Mouse (Mus musculus) heart, embryonic 14.5 days (tissue): ENCODE measurements around the gene Acot6. TPM values are rescaled to one million over a fixed set of nuclear protein-coding genes. Genes with fewer than 3 reads are reported as not detected.
A peak's percentile ranks its signal among the peaks of the same experiment; 100 is the strongest.
"Not testable (repeated sequence)": the region's sequence is repeated elsewhere in the genome, so short reads cannot be mapped to it uniquely, and the experiment has no call there.

Experiments
- ATAC-seq: fragments of 200-750 bp; cut with Nextera tagmentation; 2 replicates; pipeline ENCODE4 v1.8.0; 2017; ENCODE audit warnings: low read depth, moderate TSS enrichment; ENCODE audit not compliant: insufficient number of reproducible peaks, insufficient read depth, low FRiP score
- H3K27ac ChIP-seq, 2 experiments: fragments of 200-500 bp in 1 of 2; fragments of 300-500 bp in 1 of 2; sonication (generic) in 1 of 2; replicated peaks in 1 of 2; 2 replicates each; pipeline ENCODE4 v1.5.1; 2012 to 2014; ENCODE audit warnings: low read depth in 2 of 2, low read length in 2 of 2, control low read depth in 1 of 2, mild to moderate bottlenecking in 1 of 2, mixed read lengths in 1 of 2; ENCODE audit not compliant: control insufficient read depth in 1 of 2, insufficient read depth in 1 of 2
- H3K27me3 ChIP-seq: fragments of 300-500 bp; sonication (generic); 2 replicates; pipeline ENCODE4 v1.6.1; 2014; ENCODE audit warnings: mild to moderate bottlenecking, low read length, control low read depth; ENCODE audit not compliant: control insufficient read depth, insufficient read depth
- H3K36me3 ChIP-seq: fragments of 300-500 bp; sonication (generic); 2 replicates; pipeline ENCODE4 v1.6.1; 2014; ENCODE audit warnings: mild to moderate bottlenecking, control low read depth, low read length, mixed read lengths; ENCODE audit not compliant: control insufficient read depth, insufficient read depth
- H3K4me1 ChIP-seq, 2 experiments: fragments of 200-500 bp in 1 of 2; fragments of 300-500 bp in 1 of 2; sonication (generic) in 1 of 2; 2 replicates each; pipeline ENCODE4 v1.6.1; 2012 to 2014; ENCODE audit warnings: low read length in 2 of 2, control low read depth in 1 of 2, mixed read lengths in 1 of 2; ENCODE audit not compliant: control insufficient read depth in 2 of 2, insufficient read depth in 2 of 2
- H3K4me2 ChIP-seq: fragments of 300-500 bp; sonication (generic); 2 replicates; pipeline ENCODE4 v1.6.1; 2014; ENCODE audit warnings: mild to moderate bottlenecking, low read length
- H3K4me3 ChIP-seq, 2 experiments: fragments of 200-500 bp in 1 of 2; fragments of 300-500 bp in 1 of 2; sonication (generic) in 1 of 2; 2 replicates each; pipeline ENCODE4 v1.5.1; 2012 to 2014; ENCODE audit warnings: low read length in 2 of 2, mild to moderate bottlenecking in 2 of 2, control low read depth in 1 of 2, low read depth in 1 of 2, moderate library complexity in 1 of 2; ENCODE audit not compliant: control insufficient read depth in 1 of 2, insufficient read depth in 1 of 2
- H3K9ac ChIP-seq: fragments of 300-500 bp; sonication (generic); 2 replicates; pipeline ENCODE4 v1.6.1; 2014; ENCODE audit warnings: mild to moderate bottlenecking, low read length
- H3K9me3 ChIP-seq: fragments of 300-500 bp; sonication (generic); 2 replicates; pipeline ENCODE4 v1.6.1; 2016; ENCODE audit warnings: low read length, control low read depth; ENCODE audit not compliant: control insufficient read depth
- WGBS: fragments of 180-500 bp; shearing (Covaris S2); extraction: QIAGEN DNeasy Blood & Tissue Kit; methylation state at CpG from one replicate; pipeline ENCODE4 v1.1.7; 2014; 5-methylcytosine and 5-hydroxymethylcytosine counted together
- polyA plus RNA-seq: library from polyadenylated mRNA; unstranded; fragments of >200 nt; fragmentation: Nextera tagmentation; extraction: Ambion mirVana; gene quantifications from 2 replicates; pipeline ENCODE4 v1.2.1, GENCODE M21; 2014

The Acot6 gene
- polyA plus RNA-seq: 1.4 TPM in 2 replicates

DNA sequence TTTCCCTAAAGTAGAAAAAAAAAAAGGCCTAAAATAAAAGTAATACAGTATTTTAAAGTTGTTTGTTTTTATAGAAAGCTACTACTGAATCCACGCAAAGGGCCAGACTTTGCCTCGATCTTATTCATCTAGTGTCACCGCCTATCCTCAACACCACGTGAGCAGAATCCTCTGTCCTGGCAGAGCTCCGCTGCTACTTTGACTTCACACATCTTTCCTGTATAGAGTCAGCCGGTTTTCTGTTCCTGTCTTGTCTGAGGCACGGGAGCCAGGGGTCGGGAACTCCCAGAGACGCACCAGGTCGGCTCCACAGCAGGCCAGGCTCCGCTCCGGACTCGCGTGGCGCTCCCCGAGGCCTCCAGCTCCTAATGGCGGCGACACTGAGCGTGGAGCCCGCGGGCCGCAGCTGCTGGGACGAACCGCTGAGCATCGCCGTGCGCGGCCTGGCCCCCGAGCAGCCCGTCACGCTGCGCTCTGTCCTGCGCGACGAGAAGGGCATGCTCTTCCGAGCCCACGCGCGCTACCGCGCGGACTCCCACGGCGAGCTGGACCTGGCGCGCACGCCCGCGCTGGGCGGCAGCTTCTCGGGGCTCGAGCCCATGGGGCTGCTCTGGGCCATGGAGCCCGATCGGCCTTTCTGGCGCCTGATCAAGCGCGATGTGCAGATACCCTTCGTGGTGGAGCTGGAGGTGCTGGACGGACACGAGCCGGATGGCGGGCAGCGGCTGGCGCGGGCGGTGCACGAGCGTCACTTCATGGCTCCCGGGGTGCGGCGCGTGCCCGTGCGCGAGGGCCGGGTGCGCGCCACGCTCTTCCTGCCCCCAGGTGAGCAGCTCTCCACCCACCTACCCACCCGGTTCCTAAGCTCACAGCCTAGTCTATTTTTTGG lies at the start of gene Acot6:
TSS of gene Acot6 (plus strand) at position 51 of the 889 bp plus-strand sequence.
- under 1% methylated on average over 71 of the region's 80 CpGs for WGBS
- Histone ChIP-seq H3K9ac (peak within 1 kb of the TSS; percentile 74), H3K4me3 (peak within 1 kb of the TSS; percentile 54 to 65), H3K4me2 (peak within 1 kb of the TSS; percentile 83)
- peak; percentile 43; the same call in 1 of the 2 replicates for ATAC-seq
- not testable (repeated sequence) for H3K4me1 ChIP-seq, H3K27ac ChIP-seq, H3K36me3 ChIP-seq, H3K9me3 ChIP-seq, H3K27me3 ChIP-seq

DNA sequence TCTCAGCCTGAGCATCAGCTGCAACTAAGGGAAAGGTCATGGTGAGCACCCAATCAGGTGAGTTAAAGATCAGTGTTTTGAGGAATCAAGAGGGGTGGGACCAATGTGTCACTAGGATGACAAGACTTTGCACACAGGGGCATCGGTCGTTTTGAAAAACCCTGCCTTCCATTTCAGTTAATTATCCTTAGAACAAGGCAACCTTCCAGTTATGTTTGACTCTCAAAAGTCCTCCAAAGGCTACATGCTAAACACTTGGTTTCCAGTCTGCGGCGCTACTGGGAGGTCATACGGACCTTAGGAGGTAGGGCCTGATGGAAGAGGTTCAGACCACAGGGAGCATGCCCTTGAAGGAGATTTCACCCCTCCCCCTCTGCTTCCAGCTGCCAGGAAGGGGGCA lies 49.7 kb upstream of the Acot6 start:
- H3K36me3 ChIP-seq, H3K27ac ChIP-seq, H3K9ac ChIP-seq, H3K4me2 ChIP-seq, H3K4me3 ChIP-seq, H3K9me3 ChIP-seq, ATAC-seq, H3K4me1 ChIP-seq: not testable (repeated sequence)
- peaks cover 14% of the 10 kb centered on the region; the same call in 1 of the 2 replicates for H3K27me3 ChIP-seq
- WGBS: 83% methylated on average over 5 of the region's 5 CpGs

DNA sequence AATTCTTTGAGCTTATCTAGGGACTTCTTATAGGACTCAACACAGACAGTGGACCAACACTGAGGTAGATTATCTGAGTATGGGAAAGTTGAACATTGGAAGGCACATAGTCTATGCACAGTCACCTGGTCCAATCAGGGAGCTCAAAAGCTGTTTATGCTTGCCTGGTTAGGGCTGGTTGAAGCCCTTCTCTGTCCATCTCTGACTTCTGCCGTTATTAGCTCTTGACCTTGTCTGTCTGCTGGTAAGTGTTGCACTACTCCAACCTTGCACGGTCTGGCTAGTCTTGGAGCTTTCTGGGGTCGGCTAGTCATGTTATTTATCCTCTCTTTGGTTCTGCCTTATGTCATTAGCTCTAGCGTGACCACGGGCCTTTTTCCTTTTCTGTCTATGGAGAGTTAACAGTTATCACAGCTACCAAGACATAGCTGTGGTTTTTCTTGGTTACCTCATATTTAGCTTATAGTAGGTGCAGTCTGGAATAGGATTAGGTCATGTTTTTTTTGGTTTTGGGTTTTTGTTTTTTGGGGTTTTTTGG lies 48.4 kb upstream of the Acot6 start, which contains the start of gene Acot3:
TSS of gene Acot3 (plus strand) at position 208 of the 538 bp plus-strand sequence.
- H3K9me3 ChIP-seq: peaks cover 6% of the 10 kb centered on the region
- H3K4me2 ChIP-seq: peak within 1 kb of the TSS; percentile 91; the same call in 1 of the 2 replicates
- no peak for ATAC-seq
- H3K4me3 ChIP-seq: 0 out of 4 replicates have a peak within 1 kb of the TSS, but pooled peaks of 1 of the 2 experiments have one; percentile 47
- 63% methylated on average over 5 of the region's 5 CpGs for WGBS
- H3K36me3 ChIP-seq: no peaks in the 10 kb centered on the region
- H3K4me1 ChIP-seq: no peaks in the 10 kb centered on the region; a peak in 1 of 4 replicates
- no peak within 1 kb of the TSS for H3K27ac ChIP-seq
- no peak within 1 kb of the TSS for H3K9ac ChIP-seq
- H3K27me3 ChIP-seq: peaks cover 14% of the 10 kb centered on the region; the same call in 1 of the 2 replicates

DNA sequence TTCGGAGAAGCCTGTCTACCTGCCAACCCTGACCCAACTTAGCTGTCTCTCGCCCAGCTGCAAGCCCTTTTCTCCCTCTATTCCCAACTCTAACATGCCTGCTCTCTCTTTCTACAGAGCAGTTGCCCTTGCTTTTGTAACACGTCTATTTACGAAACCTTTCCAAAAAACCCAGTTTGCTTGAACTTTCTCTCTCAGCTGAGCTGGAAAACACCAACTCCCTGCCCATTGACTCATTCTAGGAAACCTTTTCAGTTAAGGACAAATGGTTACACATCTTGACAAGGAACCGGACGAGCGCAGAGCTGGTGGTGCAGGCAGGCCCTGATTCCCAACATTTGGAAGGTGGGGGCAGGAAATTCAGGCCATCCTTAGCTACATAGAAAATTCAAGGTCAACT lies 47.8 kb upstream of the Acot6 start:
- Histone ChIP-seq H3K9me3 (peaks cover 6% of the 10 kb centered on the region), H3K4me2 (0 out of 2 replicates have a peak overlapping the region, but pooled peaks have one; percentile 91), H3K27me3 (peaks cover 14% of the 10 kb centered on the region; the same call in 1 of the 2 replicates), H3K27ac (no peak overlapping the region), H3K4me3 (no peak overlapping the region), H3K36me3 (no peaks in the 10 kb centered on the region), H3K9ac (no peak overlapping the region), H3K4me1 (no peaks in the 10 kb centered on the region; a peak in 1 of 4 replicates)
- WGBS: 91% methylated on average over 7 of the region's 7 CpGs
- no peak for ATAC-seq

DNA sequence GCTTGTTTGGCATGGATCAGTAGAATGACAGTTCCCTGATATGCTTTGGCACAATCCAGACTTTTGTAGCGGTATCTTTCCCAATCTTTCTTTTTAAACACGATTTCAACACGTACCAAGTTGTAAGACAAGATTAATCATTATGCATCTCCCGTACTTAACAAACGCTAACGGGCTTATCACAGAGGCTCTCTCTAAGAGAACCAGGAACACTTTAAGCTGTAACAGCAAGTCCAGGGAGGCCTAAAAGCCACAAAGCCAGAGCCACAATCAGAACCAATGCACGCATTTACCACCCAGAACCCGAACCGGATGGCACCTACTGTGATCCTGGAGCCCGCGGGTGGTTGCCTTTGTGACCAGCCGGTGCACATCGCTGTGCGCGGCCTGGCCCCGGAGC lies 47.3 kb upstream of the Acot6 start:
- ATAC-seq: no peak
- H3K4me3 ChIP-seq: peak overlapping the region; percentile 36 to 47
- no peak overlapping the region for H3K27ac ChIP-seq
- H3K4me2 ChIP-seq: peak overlapping the region; percentile 91
- H3K36me3 ChIP-seq: no peaks in the 10 kb centered on the region
- H3K9me3 ChIP-seq: peaks cover 4% of the 10 kb centered on the region
- WGBS: 5% methylated on average over 16 of the region's 16 CpGs
- H3K4me1 ChIP-seq: no peaks in the 10 kb centered on the region; a peak in 1 of 4 replicates
- peak overlapping the region; percentile 61 for H3K9ac ChIP-seq
- peaks cover 14% of the 10 kb centered on the region; the same call in 1 of the 2 replicates for H3K27me3 ChIP-seq

DNA sequence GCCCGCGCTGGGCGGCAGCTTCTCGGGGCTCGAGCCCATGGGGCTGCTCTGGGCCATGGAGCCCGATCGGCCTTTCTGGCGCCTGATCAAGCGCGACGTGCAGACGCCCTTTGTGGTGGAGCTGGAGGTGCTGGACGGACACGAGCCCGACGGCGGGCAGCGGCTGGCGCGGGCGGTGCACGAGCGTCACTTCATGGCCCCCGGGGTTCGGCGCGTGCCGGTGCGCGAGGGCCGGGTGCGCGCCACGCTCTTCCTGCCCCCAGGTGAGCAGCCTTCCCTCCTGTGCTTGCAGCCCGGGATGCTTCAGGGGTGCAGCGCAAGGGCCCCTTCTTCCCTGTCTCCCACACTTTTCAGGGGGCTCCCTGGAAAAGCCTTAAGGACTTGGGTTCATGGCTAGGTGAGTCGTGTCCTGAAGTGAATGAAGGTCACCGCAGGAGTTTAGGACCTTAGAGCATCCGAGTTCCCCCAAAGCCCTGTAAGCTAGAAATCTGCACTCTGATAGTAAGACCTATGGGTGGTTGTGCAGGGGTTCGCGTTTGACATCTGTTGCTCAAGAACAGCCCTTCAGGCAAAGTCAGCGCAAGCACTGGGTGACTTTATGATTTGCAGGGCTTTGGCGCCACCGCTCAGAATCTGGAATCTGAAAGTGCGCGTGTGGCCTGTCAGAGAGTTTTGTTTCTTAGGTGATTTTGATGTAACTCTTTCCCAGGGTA lies 46.6 kb upstream of the Acot6 start:
- peaks cover 14% of the 10 kb centered on the region; the same call in 1 of the 2 replicates for H3K27me3 ChIP-seq
- no peak overlapping the region for H3K27ac ChIP-seq
- no peaks in the 10 kb centered on the region for H3K9me3 ChIP-seq
- H3K4me1 ChIP-seq: no peaks in the 10 kb centered on the region; a peak in 1 of 4 replicates
- ATAC-seq: no peak
- peak overlapping the region; percentile 91 for H3K4me2 ChIP-seq
- WGBS: 2% methylated on average over 35 of the region's 46 CpGs
- H3K9ac ChIP-seq: peak overlapping the region; percentile 61
- H3K36me3 ChIP-seq: no peaks in the 10 kb centered on the region
- H3K4me3 ChIP-seq: peak overlapping the region; percentile 36 to 47

DNA sequence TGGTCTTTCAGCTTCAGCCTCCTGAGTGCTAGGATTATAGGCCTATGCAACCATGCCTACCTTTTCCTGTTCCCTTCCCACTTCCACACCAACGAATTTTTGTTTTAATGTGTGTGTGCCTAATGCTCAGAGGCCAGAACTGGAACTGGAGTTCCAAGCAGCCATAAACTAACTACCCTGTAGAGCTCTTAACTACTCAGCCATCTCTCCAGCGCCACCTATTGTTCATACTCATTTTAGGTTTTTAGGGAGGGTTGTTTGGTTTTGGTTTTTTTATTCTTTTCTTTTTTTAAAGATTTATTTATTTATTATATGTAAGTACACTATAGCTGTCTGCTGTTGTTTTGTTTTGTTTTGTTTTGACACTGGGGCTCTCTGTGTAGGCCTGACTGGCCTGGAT lies 39.5 kb upstream of the Acot6 start:
- Histone ChIP-seq H3K36me3 (no peaks in the 10 kb centered on the region), H3K27ac (no peak overlapping the region), H3K4me1 (no peaks in the 10 kb centered on the region), H3K9ac (no peak overlapping the region), H3K9me3 (0 out of 2 replicates have a peak, but pooled peaks cover 2% of the 10 kb centered on the region), H3K4me2 (no peak overlapping the region), H3K4me3 (no peak overlapping the region), H3K27me3 (peaks cover 4% of the 10 kb centered on the region)
- 23% methylated on average over 2 of the region's 2 CpGs for WGBS
- no peak for ATAC-seq
